Mouse (Mus musculus) bone marrow, adult 2 months (tissue): ENCODE results near the gene Trp53i13.

Source experiments
- CTCF ChIP-seq: fragments of 200-500 bp; IDR thresholded peaks from 2 replicates; pipeline ENCODE4 v1.5.1; 2011; ENCODE audit warnings: low read length, control low read depth; ENCODE audit not compliant: control insufficient read depth, insufficient read depth
- POLR2A ChIP-seq: fragments of 200-500 bp; IDR thresholded peaks from 2 replicates; pipeline ENCODE4 v1.6.1; 2011; ENCODE audit warnings: low read depth, mild to moderate bottlenecking, control low read depth, low read length, borderline replicate concordance; ENCODE audit not compliant: control insufficient read depth

GRCm38 (mm10) chr11:77532202-77532846 is 16.5 kb upstream of the Trp53i13 start:
- no peak for TF ChIP-seq CTCF
- no peak for TF ChIP-seq POLR2A
